16 mouse cellular contexts compared by ENCODE assay signal in genomic region chr7:130044235-130044553, GRCm38 (mm10).
DNase-seq lines count a peak whose midpoint lies in the region; ATAC-seq and TF ChIP-seq lines count a peak whose summit lies in the region.
"Had no signal": no experiment of that assay in that cellular context is flagged by ENCODE, and none has a peak within 500 bp of the region (broad histone marks: within the 10 kb centered on the region; RNA-seq: fewer than 3 reads in every experiment).

No protein-coding gene starts in this region.

- no peak overlapping the region for H3K4me3 ChIP-seq in heart, embryonic 10.5 days
- H3K4me3 ChIP-seq in intestine, embryonic 14.5 days (ENCODE audit: low read depth, low read length): no peak overlapping the region
- no peak overlapping the region for H3K4me3 ChIP-seq in intestine, postnatal 0 days (ENCODE audit: low read depth, low read length)
- no peak overlapping the region for H3K4me3 ChIP-seq in forebrain, embryonic 13.5 days
- no peak overlapping the region for H3K4me3 ChIP-seq in midbrain, embryonic 11.5 days (ENCODE audit: low read depth, low read length)
- H3K4me3 ChIP-seq: embryonic facial prominence, embryonic 15.5 days; kidney, embryonic 15.5 days had no signal

- H3K36me3 ChIP-seq in heart, embryonic 10.5 days: no peaks in the 10 kb centered on the region
- no peaks in the 10 kb centered on the region for H3K36me3 ChIP-seq in intestine, embryonic 14.5 days (ENCODE audit: control insufficient read depth, insufficient read depth, low read length)
- no peaks in the 10 kb centered on the region for H3K36me3 ChIP-seq in intestine, postnatal 0 days (ENCODE audit: control insufficient read depth, insufficient read depth)
- no peaks in the 10 kb centered on the region for H3K36me3 ChIP-seq in forebrain, embryonic 13.5 days (ENCODE audit: poor library complexity, severe bottlenecking)
- H3K36me3 ChIP-seq in midbrain, embryonic 11.5 days (ENCODE audit: control insufficient read depth, insufficient read depth, low read length): no peaks in the 10 kb centered on the region
- H3K36me3 ChIP-seq: embryonic facial prominence, embryonic 15.5 days; kidney, embryonic 15.5 days had no signal

- DNase-seq in heart, embryonic 10.5 days (ENCODE audit: low spot score): peak; percentile 68
- no peak for DNase-seq in heart, adult 8-10 months (ENCODE audit: low spot score)
- no peak for DNase-seq in intestine, embryonic 14.5 days (ENCODE audit: low spot score)
- peak; percentile 21 for DNase-seq in lung, postnatal 36 days
- DNase-seq in lung, postnatal 4 days: no peak
- DNase-seq in midbrain, embryonic 11.5 days (ENCODE audit: low spot score, missing footprints): no peak
- DNase-seq: adrenal gland, adult 2 months; cerebellum, adult 2 months; cerebellum, postnatal 36 days; liver, postnatal 0 days; right cerebral cortex, postnatal 14 days; thymus, postnatal 36 days had no signal

- H3K9ac ChIP-seq in intestine, embryonic 14.5 days (ENCODE audit: low read length): no peak overlapping the region
- no peak overlapping the region for H3K9ac ChIP-seq in intestine, postnatal 0 days (ENCODE audit: low read depth, low read length)
- H3K9ac ChIP-seq in forebrain, embryonic 13.5 days: no peak overlapping the region
- no peak overlapping the region for H3K9ac ChIP-seq in midbrain, embryonic 11.5 days (ENCODE audit: low read length)
- H3K9ac ChIP-seq: embryonic facial prominence, embryonic 15.5 days; kidney, embryonic 15.5 days; liver, postnatal 0 days had no signal

- 69% methylated on average over 6 of the region's 6 CpGs for WGBS in heart, embryonic 10.5 days
- 51% methylated on average over 6 of the region's 6 CpGs for WGBS in intestine, embryonic 14.5 days
- WGBS in intestine, postnatal 0 days: 32% methylated on average over 6 of the region's 6 CpGs
- 87% methylated on average over 6 of the region's 6 CpGs for WGBS in forebrain, embryonic 13.5 days
- 92% methylated on average over 6 of the region's 6 CpGs for WGBS in midbrain, embryonic 11.5 days

- H3K27ac ChIP-seq in heart, embryonic 10.5 days: peak overlapping the region; percentile 56; the same call in 1 of the 2 replicates
- H3K27ac ChIP-seq in intestine, embryonic 14.5 days (ENCODE audit: low read depth): peak overlapping the region; percentile 48
- H3K27ac ChIP-seq in intestine, postnatal 0 days (ENCODE audit: low read depth, low read length): no peak overlapping the region
- H3K27ac ChIP-seq in forebrain, embryonic 13.5 days: no peak overlapping the region
- no peak overlapping the region for H3K27ac ChIP-seq in midbrain, embryonic 11.5 days (ENCODE audit: low read depth, low read length)
- H3K27ac ChIP-seq: embryonic facial prominence, embryonic 15.5 days had no signal

- H3K4me2 ChIP-seq in intestine, embryonic 14.5 days (ENCODE audit: low read length): no peak overlapping the region
- no peak overlapping the region for H3K4me2 ChIP-seq in intestine, postnatal 0 days (replicated peaks; ENCODE audit: low read depth)
- H3K4me2 ChIP-seq in forebrain, embryonic 13.5 days: no peak overlapping the region
- H3K4me2 ChIP-seq in midbrain, embryonic 11.5 days: no peak overlapping the region
- H3K4me2 ChIP-seq: embryonic facial prominence, embryonic 15.5 days; kidney, embryonic 15.5 days had no signal

- no peaks in the 10 kb centered on the region for H3K9me3 ChIP-seq in heart, embryonic 10.5 days
- H3K9me3 ChIP-seq in intestine, embryonic 14.5 days (ENCODE audit: control insufficient read depth, low read length): no peaks in the 10 kb centered on the region
- no peaks in the 10 kb centered on the region for H3K9me3 ChIP-seq in intestine, postnatal 0 days (ENCODE audit: control insufficient read depth)
- no peaks in the 10 kb centered on the region for H3K9me3 ChIP-seq in forebrain, embryonic 13.5 days (replicated peaks)
- H3K9me3 ChIP-seq in midbrain, embryonic 11.5 days (ENCODE audit: control insufficient read depth, low read length): no peaks in the 10 kb centered on the region
- H3K9me3 ChIP-seq: embryonic facial prominence, embryonic 15.5 days; kidney, embryonic 15.5 days had no signal

- no peaks in the 10 kb centered on the region for H3K27me3 ChIP-seq in heart, embryonic 10.5 days (ENCODE audit: insufficient read depth, poor library complexity, severe bottlenecking)
- no peaks in the 10 kb centered on the region for H3K27me3 ChIP-seq in intestine, embryonic 14.5 days (replicated peaks; ENCODE audit: control insufficient read depth, insufficient read depth, low read length)
- no peaks in the 10 kb centered on the region for H3K27me3 ChIP-seq in intestine, postnatal 0 days (replicated peaks; ENCODE audit: control insufficient read depth, insufficient read depth, low read length)
- peaks cover 22% of the 10 kb centered on the region for H3K27me3 ChIP-seq in forebrain, embryonic 13.5 days
- no peaks in the 10 kb centered on the region for H3K27me3 ChIP-seq in midbrain, embryonic 11.5 days (ENCODE audit: control insufficient read depth, insufficient read depth, low read length)
- H3K27me3 ChIP-seq: embryonic facial prominence, embryonic 15.5 days; kidney, embryonic 15.5 days had no signal

- TF ChIP-seq CTCF in intestine, postnatal 0 days (IDR thresholded peaks at IDR 0.05; ENCODE audit: low read depth): no peak

- no peak for ATAC-seq in intestine, embryonic 14.5 days (replicated peaks; ENCODE audit: low FRiP score, low TSS enrichment, low read depth)
- ATAC-seq in intestine, postnatal 0 days: no peak; the same call in 1 of the 2 replicates
- no peak for ATAC-seq in forebrain, embryonic 13.5 days
- ATAC-seq in midbrain, embryonic 11.5 days (ENCODE audit: low FRiP score): no peak

- peaks cover 54% of the 10 kb centered on the region for H3K4me1 ChIP-seq in heart, embryonic 10.5 days
- peaks cover 34% of the 10 kb centered on the region for H3K4me1 ChIP-seq in intestine, embryonic 14.5 days (replicated peaks; ENCODE audit: control insufficient read depth, insufficient read depth, low read length)
- no peaks in the 10 kb centered on the region for H3K4me1 ChIP-seq in intestine, postnatal 0 days (replicated peaks; ENCODE audit: control insufficient read depth, insufficient read depth, low read length)
- peaks cover 7% of the 10 kb centered on the region; the same call in 1 of the 2 replicates for H3K4me1 ChIP-seq in forebrain, embryonic 13.5 days
- peaks cover 18% of the 10 kb centered on the region for H3K4me1 ChIP-seq in midbrain, embryonic 11.5 days (ENCODE audit: control insufficient read depth, insufficient read depth, low read length)

Comparison
In these comparisons a context has a peak if more than half of its experiments do, and no peak if none do; other contexts are left out.
1. DNase-seq: peak in heart, embryonic 10.5 days (single experiment) and lung, postnatal 36 days (single experiment); none in heart, adult 8-10 months (single experiment), intestine, embryonic 14.5 days (single experiment), lung, postnatal 4 days (0 of 2) and midbrain, embryonic 11.5 days (single experiment).
2. H3K27ac ChIP-seq: peak in heart, embryonic 10.5 days (single experiment) and intestine, embryonic 14.5 days (single experiment); none in intestine, postnatal 0 days (single experiment), forebrain, embryonic 13.5 days (single experiment) and midbrain, embryonic 11.5 days (single experiment).